Mouse (Mus musculus): ENCODE data around the gene Gpr183.

DNA sequence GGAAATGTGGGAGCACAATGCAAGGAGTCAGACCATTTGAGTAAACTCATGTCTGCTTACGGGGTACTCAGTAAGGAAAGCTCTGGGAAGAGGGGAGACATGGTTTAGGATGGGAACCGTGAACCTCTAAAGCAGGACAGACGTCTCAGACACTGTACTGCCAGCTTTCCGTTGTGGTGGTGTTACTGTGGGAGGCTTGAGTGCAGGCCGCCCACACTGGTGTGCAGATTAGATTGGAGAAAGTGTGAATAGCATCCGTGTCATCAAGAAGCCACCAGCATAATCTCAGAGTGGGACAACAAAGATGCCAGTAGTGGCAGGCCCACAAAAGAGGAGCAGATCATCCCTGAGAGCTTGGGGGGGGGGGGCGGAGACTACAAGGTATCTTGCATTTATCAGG, 37.2 kb upstream of the Gpr183 start:
- TF ChIP-seq EP300 (IDR thresholded peaks at IDR 0.05; ENCODE audit: low read depth) (no peak), CTCF (IDR thresholded peaks at IDR 0.05; ENCODE audit: low read depth) (no peak)
